Mouse (Mus musculus): ENCODE measurements around the gene Uba6.

- TF ChIP-seq CHD2 (IDR thresholded peaks at IDR 0.05; ENCODE audit: low read depth, low read length), result no peak
- no peak for TF ChIP-seq HCFC1 (IDR thresholded peaks at IDR 0.05; ENCODE audit: borderline replicate concordance, insufficient read depth, low read length)
Observed at GRCm38 (mm10) chr5:86069121-86069520, 103.5 kb downstream of the Uba6 start.
